Mouse (Mus musculus): ENCODE data around the gene Cnih1. TPM values are rescaled to one million over a fixed set of nuclear protein-coding genes. Genes with fewer than 3 reads are reported as not detected.

Cnih1 gene
- polyA plus RNA-seq, 1 experiment from 2014 or later, result 229 TPM

Other genes with a start within 250 kb of the Cnih1 start
- gene Cdkn3, start 27.9 kb downstream of the Cnih1 start, polyA plus RNA-seq (2014; fragmentation: Nextera tagmentation; extraction: Ambion mirVana), result 47.2 and 53.8 TPM in 2 replicates
- 118 and 127 TPM in 2 replicates for gene Gmfb, start 33.8 kb upstream of the Cnih1 start, polyA plus RNA-seq (2014; fragmentation: Nextera tagmentation; extraction: Ambion mirVana)
- gene Cgrrf1, start 43.7 kb upstream of the Cnih1 start, polyA plus RNA-seq (2014; fragmentation: Nextera tagmentation; extraction: Ambion mirVana), result 38.6 and 38.7 TPM in 2 replicates
- gene Samd4, start 94.4 kb upstream of the Cnih1 start, polyA plus RNA-seq (2014; fragmentation: Nextera tagmentation; extraction: Ambion mirVana), result 2.7 and 2.8 TPM in 2 replicates

Data from midbrain, embryonic 11.5 days (tissue).